Mouse (Mus musculus) gastrocnemius, postnatal 36 days (tissue): Measurements from ENCODE around the gene Sac3d1. TPM values are rescaled to one million over a fixed set of nuclear protein-coding genes. Genes with fewer than 3 reads are reported as not detected.
"Not testable (repeated sequence)": the region's sequence is repeated elsewhere in the genome, so short reads cannot be mapped to it uniquely, and the experiment has no call there.

ENCODE experiments used
- DNase-seq, 2 experiments: peaks; one replicate each; pipeline ENCODE4 v3.0.0; 2022
- intact Hi-C: fragments of 180-260 bp; cut with DNase I; formaldehyde crosslinking; loops from one replicate; pipeline ENCODE4 v1.15.1; 2025
- long read RNA-seq, 2 experiments: library from polyadenylated mRNA; stranded (forward); transcript quantifications; one replicate each; pipeline ENCODE4 v2.0.0; 2021
- total RNA-seq, 2 experiments: library from RNA; stranded (reverse); gene quantifications; 2 replicates each; pipeline ENCODE4 v1.2.3; 2021

Gene Sac3d1
- total RNA-seq, result 1 to 10 TPM; 8.7 to 9.8 TPM
- long read RNA-seq, experiment 1, transcript Sac3d1-201 (2 exons, 1,442 nt), result major isoform, 24 of 24 reads
- long read RNA-seq, experiment 1, partial matches to known transcripts, result 0 of 24 reads
- long read RNA-seq, experiment 1, other reads (novel, unspliced or antisense), result 0 of 24 reads
- long read RNA-seq, experiment 2, transcript Sac3d1-201 (2 exons, 1,442 nt), result major isoform, 20 of 22 reads
- long read RNA-seq, experiment 2, partial matches to known transcripts, result 2 of 22 reads
- long read RNA-seq, experiment 2, other reads (novel, unspliced or antisense), result 0 of 22 reads

- intact Hi-C loops, result loop anchor here (5.0 kb wide), 1 partner anchor 36 kb away; the partner anchor contains the start of genes Cdca5, Gm28374, Tmem262 and Zfpl1
Measured at GRCm38 (mm10) chr19:6117986-6118676, at the start of gene Sac3d1. Gene Sac3d1 (minus strand): TSS chr19:6118650.

GRCm38 (mm10) chr19:6166750-6167149, 48.3 kb upstream of the Sac3d1 start:
- no peak for DNase-seq
- intact Hi-C loops, result loop anchor here (5.0 kb wide), 1 partner anchor 51 kb away; no protein-coding TSS in a partner anchor

More at GRCm38 (mm10) chr19:6117986-6118676, at the start of gene Sac3d1:
- peak; percentile 81 to 84 for DNase-seq

- no peak for DNase-seq
- intact Hi-C loops, result no loop called here
Measured at GRCm38 (mm10) chr19:6163872-6164547, 45.6 kb upstream of the Sac3d1 start.

- no peak for DNase-seq
- intact Hi-C loops, result no loop called here
Measured at GRCm38 (mm10) chr19:6157220-6157619, 38.8 kb upstream of the Sac3d1 start.

DNA sequence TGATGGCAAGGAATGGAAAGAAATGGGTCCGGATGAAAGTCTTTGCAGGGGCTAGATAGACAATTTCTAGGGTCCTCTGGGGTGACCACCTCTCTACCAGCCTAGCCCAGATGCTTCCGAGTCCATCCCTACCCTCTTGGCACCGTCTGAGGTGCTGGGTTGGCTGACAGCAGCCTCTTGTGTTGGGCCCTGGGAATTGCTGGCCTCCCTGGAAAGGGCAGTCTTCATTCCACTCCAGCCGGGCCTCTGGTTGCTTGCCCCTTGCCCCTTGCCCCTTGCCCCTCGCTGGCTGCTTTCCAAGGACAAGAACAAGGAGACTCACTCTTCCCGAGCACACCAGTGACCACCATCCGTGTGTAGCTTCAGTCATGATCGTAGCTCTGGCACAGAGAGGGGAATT, 37.9 kb upstream of the Sac3d1 start:
- no peak for DNase-seq
- intact Hi-C loops, result no loop called here

GRCm38 (mm10) chr19:6155174-6155573, 36.7 kb upstream of the Sac3d1 start:
- intact Hi-C loops, result no loop called here
- no peak for DNase-seq

DNA sequence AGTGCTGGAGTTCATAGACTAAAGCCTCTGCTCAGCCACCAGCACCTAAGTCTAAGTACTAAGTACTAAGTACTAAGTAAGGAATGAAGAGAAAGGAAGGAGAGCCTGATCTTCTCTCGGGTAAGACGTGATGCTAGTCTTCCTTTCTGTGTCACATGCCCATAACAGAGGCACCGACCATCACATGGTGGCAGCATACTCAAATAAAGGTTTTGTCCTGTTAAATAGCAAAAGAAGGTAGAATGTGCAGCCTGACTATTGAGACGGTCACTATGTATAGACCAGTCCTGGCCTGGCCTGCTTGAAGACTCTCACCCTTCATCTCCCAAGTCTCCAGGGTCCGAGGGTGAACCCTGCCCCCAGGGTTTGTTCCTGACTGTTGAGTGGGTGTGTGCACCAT, 26.4 kb upstream of the Sac3d1 start:
- intact Hi-C loops, result loop anchor here (5.0 kb wide), 1 partner anchor 87 kb away; no protein-coding TSS in a partner anchor

GRCm38 (mm10) chr19:6141394-6141749, 22.9 kb upstream of the Sac3d1 start, which contains the start of gene Arl2:
Gene Arl2 (minus strand): TSS chr19:6141548.
- intact Hi-C loops, result loop anchor here (5.0 kb wide), 1 partner anchor 91 kb away; no protein-coding TSS in a partner anchor

More for the DNA sequence above, 26.4 kb upstream of the Sac3d1 start:
- DNase-seq, result no peak

GRCm38 (mm10) chr19:6140678-6141393, 22.4 kb upstream of the Sac3d1 start, which contains the start of gene Batf2:
Gene Batf2 (plus strand): TSS chr19:6140983.
- intact Hi-C loops, result loop anchor here (5.0 kb wide), 1 partner anchor 91 kb away; no protein-coding TSS in a partner anchor
- peak; percentile 85 to 89 for DNase-seq

More at GRCm38 (mm10) chr19:6141394-6141749, 22.9 kb upstream of the Sac3d1 start, which contains the start of gene Arl2:
- peak in 1 of 2 experiments; percentile 63 for DNase-seq

DNA sequence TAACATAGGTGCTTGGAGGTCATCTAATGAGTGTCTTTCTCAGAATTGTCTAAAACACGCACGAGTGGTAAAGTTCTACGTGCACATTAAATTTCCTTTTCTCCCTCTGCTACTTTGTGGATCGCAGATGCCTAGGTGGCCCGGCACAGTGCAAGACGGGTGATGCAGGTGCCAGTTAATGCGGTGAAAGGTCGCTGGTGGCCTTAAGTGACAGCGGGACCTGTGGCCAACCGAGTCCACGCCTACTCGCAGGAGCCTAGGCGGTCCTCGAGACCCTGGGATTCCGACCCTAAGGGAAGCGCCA, 21.9 kb upstream of the Sac3d1 start:
- intact Hi-C loops, result loop anchor here (5.0 kb wide), 1 partner anchor 92 kb away; no protein-coding TSS in a partner anchor
- no peak for DNase-seq

DNA sequence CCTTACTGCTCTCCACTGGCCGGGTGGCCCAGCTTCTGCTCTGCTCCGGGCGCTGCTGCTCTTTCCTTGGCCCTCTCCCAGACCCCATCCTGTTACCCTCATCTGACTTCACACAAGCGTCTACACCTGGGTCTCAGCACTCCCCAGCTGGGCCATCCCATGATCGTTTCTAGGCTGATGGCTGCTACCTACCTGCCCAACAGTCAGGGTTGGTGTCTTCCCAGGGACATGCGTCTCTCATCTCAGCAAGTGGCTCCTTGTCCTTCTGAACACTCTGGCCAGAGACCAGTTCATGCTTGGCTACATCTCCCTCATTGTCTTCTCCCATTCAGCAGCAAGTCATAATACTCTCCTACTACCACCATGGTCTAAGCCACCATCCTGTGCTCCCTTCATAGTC, 21.3 kb upstream of the Sac3d1 start:
- intact Hi-C loops, result loop anchor here (5.0 kb wide), 2 partner anchors 93 to 168 kb away; partner anchors contain the start of gene Cdc42bpg
- DNase-seq, result no peak

- intact Hi-C loops, result loop anchor here (5.0 kb wide), 1 partner anchor 171 kb away; the partner anchor contains the start of gene Cdc42bpg
- no peak for DNase-seq
Measured at GRCm38 (mm10) chr19:6136397-6136796, 17.9 kb upstream of the Sac3d1 start.

GRCm38 (mm10) chr19:6133197-6133596, 14.7 kb upstream of the Sac3d1 start:
- intact Hi-C loops, DNase-seq: not testable (repeated sequence)

DNA sequence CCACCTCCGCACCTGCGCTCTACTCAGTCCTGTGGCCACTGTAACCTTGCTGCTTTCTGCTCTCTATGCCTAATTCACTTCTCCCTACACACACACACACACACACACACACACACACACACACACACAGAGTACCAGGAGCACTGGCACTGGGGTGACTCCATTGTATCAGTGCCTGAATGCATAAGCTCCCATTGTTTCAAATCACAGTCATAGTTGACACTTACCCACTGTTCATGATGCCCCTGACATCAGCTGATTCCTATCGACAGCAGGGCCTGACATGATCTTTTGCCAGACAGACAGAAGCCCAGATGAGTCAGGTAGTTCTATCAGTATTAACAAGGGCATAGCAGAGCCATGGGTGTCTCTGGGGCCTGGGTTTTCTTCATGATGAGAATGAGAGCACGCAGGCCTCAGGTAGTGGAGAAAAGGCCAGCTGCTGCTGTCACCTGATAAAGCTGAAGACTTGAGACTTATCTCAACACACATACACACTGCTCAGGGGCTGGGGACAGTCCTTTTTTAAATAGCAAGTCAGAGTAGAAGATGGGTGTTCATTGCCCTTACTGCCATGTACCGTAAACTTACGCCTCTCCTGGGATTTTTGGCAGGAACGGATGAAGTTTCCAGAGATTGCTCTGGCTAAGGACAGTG, 13.8 kb upstream of the Sac3d1 start:
- DNase-seq, result peak in 1 of 2 experiments; percentile 0
- intact Hi-C loops, result no loop called here

DNA sequence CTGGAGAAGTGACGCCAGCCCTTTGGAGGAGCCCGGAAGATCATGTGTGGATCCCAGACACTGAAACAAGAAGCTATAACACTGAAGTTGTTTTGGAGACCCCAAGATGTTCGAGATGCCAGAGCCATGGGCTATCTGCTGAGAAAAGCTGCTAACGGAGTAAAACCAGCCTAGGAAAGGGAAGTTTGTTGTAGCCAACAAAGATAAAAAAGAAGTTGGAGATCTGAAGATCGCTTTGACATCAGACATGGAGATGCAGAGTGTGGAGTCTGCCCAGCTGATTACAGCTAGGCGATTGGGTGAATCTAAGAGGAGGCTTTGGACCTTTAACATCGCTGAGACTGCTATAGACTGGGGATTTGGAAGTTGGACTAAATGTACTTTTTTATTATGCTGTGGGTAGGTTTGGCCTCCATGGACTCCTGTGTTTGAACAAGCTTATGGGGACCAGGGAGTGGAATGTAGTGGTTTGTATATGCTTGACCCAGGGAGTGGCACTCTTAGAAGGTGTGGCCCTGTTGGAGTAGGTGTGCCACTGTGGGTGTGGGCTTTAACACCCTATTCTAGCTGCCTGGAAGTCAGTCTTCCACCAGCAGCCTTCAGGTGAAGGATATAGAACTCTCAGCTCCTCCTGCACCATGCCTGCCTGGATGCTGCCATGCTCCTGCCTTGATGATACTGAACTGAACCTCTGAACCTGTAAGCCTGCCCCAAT, 12.1 kb upstream of the Sac3d1 start:
- intact Hi-C loops, DNase-seq: not testable (repeated sequence)

DNA sequence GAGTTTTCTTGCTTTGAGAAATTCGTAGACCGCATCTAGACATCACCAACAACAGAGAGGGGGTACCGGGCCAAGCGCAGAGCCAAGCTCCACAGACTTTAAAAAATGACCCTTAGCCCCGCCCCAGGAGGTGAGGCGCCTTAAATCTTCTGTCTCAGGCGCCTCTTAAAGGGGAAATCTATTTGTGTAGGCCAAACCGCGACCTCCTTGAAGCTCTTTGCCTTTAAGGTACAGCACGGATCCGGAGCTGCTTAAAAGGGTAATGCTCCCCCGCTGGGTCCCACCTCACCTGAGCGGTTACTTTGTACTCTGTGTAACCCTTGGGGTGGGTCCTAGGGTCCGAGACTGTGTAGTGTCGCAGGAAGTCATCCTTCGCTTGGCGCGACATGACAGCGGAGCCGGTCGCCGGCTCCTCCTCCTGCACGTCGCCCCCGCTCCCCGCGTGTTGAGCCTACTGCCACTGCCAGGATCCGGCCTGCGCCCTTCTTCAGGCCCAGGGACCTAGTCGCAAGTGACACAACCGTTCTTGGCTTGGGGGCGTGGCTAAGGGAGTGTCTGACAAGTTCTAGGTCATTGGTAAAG, 9.4 kb upstream of the Sac3d1 start, which contains the start of gene Snx15:
Snx15 (minus strand) TSS at position 545 of the 582 bp plus-strand sequence.
- intact Hi-C loops, result no loop called here
- peak; percentile 93 for DNase-seq

DNA sequence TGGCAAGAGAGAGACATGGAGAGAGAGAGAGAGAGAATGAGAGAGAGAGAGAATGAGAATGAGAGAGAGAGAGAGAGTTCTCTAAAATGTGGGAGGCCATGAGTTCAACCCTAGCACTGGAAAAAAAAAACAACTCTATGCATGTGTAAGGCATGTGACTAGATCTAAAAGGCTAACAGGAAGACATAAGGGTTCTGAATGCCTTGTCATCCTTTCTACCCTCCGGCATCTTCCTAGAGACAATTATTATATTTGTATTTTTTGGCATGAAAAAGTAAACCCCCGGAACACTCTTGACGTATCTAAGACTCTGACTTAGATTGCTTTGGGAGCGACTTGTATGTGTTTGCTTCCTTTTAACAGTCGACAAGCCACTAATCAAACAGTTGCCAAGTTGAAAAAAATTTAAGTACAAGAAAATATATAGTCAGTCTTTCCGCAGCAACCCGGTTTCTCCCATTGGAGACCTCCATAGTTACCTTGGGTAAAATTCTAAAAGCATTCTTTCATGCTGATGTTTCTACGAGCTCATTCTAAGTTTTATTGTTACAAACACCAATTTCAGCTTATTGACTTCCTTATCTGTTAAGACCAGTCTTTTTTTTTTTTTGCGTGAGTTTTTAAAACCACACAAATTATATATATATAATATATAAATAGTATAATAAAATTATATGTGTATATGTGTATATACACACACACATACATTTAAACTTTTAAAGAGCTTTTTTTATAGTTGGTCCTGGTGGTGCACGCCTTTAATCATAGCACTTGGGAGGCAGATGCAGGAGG, 8.5 kb upstream of the Sac3d1 start:
- intact Hi-C loops, result no loop called here
- no peak for DNase-seq

GRCm38 (mm10) chr19:6126289-6126688, 7.8 kb upstream of the Sac3d1 start:
- no peak for DNase-seq
- intact Hi-C loops, result no loop called here
